Mouse (Mus musculus) kidney, adult 11 months (tissue): ENCODE data around the gene Mfsd1.

ENCODE experiments used
- DNase-seq: peaks from one replicate; pipeline ENCODE4 v3.0.0; 2022

Gene Mfsd1

DNA sequence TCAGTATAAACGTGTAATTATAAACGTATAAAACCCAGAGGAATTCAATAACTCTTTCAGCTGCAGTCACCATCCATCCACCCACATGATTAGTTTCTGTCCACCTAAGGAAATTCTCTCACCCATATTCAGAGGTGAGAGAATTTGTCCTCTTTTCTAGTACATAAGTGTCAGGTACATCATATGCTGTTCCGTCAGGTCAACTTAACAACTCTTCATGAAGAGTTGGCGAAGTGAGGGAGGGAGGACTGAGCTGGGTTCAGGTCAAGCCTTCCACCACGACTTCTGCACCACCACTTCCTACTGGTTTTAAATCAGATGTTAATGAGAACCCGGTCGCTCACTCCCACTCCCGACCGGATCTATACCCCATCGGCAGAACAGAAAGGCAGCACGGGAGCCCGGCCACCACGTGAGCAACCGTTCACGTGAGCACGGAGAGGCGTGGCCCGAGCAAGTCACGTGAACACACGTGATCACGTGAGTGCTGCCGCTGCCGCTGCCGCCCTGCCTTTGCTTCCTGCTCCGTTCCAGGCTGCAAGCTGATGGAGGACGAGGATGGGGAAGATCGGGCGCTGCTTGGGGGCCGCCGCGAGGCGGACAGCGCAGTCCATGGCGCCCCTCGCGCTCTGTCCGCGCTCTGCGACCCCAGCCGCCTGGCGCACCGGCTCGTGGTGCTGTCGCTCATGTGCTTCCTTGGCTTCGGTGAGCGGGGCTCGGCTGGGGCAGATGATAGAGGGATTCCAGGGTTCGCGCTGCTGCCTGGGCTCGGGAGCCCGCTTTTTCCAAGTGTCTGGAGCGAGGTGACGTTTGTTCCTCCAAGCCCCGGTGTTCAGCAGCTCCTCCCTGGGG, at the start of gene Mfsd1:
Mfsd1 (plus strand) TSS at position 469 of the 852 bp plus-strand sequence.
- DNase-seq: peak; percentile 51

DNA sequence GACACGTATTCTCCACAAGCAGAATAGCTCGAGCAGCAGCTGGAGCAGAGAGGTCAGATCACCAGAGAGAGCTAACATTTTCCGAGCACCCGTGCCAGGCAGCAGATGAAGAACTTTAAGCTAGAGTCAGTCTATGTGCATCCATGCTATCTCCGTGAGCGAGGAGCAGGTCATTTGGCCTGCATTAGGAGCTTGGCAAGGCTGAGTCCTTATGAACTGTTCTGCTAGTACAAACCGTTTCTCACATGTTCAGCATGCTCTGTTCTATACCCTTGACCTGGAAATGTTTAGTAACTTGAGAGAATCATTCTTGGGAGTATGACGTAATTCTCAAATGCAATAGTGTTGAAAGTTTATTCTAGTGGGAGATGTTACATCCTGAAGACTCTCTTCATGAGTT, 38.9 kb upstream of the Mfsd1 start:
- DNase-seq: no peak

- peak; percentile 39 for DNase-seq
Measured at GRCm38 (mm10) chr3:67551193-67551592, 31.3 kb upstream of the Mfsd1 start.

GRCm38 (mm10) chr3:67553281-67553680, 29.3 kb upstream of the Mfsd1 start:
- DNase-seq: peak; percentile 11

GRCm38 (mm10) chr3:67553927-67554448, 28.6 kb upstream of the Mfsd1 start:
- no peak for DNase-seq

GRCm38 (mm10) chr3:67555211-67555610, 27.3 kb upstream of the Mfsd1 start:
- DNase-seq: no peak

DNA sequence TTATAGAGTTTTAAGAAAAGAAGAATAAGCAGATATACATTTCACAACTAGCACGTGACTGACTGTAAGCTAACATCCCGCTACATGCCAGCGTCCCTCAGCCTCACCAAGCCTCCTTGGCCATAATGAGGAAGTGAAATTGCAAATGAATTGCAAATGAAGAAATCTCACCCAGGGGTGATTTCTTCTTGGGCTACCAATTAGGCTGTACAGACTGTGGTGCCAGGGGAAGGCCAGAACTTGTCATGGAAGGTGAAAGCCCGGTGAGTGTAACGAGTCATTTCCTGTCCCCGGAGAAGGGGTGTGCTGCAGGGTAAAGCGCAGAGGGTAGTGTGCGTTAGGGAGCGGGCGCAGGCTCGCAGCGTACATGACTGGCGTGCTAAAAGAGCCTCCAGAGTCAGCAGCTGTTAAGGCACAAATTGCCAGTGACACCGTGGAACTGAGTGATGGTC, 25.3 kb upstream of the Mfsd1 start:
- no peak for DNase-seq

DNA sequence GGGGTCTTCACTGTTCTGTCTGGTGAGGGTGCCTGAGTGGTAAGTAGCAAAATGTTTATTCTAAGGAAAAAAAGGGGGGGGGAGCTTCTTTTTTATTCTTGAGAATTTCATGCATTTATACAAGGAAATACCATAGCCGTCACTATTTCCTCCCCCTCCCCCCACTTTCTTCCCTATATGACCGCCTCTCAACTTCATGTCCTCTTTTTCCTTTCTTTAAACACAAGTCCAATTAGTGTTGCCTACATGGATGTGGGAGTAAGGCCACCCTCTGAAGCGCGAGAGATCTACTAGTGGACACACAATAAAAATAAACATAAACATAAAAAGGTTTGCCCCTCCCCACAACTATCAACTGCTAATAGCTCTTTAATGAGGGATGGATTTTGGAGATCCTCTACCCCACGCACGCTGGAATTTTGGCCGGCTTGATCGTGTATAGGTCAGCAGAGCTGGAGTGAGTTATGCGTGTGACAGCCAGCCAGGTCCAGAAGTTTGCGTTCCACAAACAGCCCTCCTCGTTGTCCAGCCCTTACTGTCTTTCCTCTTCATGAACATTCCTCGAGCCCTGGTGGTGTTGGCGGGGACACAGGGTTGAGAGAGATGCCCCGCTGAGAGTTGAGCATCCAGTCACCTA, 24.7 kb upstream of the Mfsd1 start:
- no peak for DNase-seq

- no peak for DNase-seq
Measured at GRCm38 (mm10) chr3:67564731-67565357, 17.7 kb upstream of the Mfsd1 start.

DNA sequence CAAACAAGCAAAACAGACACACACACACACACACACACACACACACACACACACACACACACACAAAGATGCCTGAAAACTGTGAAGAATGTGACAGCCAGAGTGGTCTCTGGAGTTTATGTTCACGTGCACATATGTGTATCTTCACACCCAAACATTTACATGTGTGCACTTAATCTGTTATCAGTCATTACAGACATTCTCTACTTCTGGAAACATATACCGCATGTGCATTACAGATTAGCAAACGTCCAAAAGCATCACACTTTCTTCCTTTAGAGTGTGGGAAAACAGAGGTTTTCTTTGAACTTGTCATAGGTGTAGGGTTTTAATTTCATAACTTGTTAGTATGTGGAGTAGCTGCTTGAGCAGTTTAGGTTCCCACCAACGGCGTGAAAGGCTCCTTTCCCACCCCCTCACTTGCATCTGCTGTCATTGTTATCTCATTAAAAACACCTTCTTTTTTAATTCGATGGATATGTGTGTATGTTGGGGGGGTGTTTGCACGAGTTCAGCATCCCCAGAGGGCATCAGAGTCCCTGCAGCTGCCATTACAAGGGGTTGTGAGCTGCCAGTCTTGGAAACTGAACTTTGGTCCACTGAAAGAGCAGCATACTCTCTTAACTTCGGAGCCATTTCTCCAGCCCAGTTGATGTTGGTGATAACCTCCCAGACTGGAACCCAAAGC, 16.9 kb upstream of the Mfsd1 start:
- DNase-seq: no peak

- peak; percentile 44 for DNase-seq
Measured at GRCm38 (mm10) chr3:67568015-67568618, 14.4 kb upstream of the Mfsd1 start.

GRCm38 (mm10) chr3:67572918-67573317, 9.6 kb upstream of the Mfsd1 start:
- DNase-seq: peak; percentile 17

DNA sequence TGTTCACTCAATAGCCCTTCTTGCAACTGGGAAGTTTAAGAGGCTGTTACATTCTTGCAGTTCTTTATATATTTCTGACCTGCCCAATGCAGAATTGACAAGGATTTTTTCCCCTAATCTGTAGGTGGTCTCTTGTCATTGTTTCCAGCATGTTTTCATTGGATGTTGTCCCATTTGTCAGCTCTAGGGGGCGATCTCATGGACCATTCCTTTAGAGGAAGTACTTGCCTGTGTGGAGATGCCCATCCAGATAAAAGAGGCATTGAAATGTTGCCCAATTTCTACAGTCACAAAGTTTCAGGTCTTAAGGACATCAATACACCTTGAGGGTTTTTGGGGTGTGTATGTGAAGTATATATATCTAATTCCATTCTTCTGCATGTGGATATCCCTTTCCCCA, 9.0 kb upstream of the Mfsd1 start:
- DNase-seq: no peak

GRCm38 (mm10) chr3:67576248-67576647, 6.3 kb upstream of the Mfsd1 start:
- DNase-seq: no peak

DNA sequence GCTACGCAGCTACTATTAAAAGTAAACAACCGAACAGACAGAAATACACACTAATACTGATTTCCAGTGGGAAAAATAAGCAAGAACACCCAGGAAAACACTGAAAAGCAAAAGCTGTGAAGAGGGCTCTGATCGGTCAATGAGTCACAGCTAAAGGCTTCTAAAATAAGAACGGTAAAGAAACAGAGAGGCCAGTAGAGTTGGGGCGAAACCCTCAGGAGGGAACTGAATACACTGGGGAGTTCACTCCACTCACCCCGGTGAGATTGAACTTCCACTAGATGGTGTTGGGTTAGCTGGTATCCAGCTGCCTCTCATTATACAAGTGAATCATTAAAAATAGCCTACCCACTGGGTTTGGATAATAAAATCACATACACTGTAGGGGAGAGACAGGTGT, 5.8 kb upstream of the Mfsd1 start:
- no peak for DNase-seq

DNA sequence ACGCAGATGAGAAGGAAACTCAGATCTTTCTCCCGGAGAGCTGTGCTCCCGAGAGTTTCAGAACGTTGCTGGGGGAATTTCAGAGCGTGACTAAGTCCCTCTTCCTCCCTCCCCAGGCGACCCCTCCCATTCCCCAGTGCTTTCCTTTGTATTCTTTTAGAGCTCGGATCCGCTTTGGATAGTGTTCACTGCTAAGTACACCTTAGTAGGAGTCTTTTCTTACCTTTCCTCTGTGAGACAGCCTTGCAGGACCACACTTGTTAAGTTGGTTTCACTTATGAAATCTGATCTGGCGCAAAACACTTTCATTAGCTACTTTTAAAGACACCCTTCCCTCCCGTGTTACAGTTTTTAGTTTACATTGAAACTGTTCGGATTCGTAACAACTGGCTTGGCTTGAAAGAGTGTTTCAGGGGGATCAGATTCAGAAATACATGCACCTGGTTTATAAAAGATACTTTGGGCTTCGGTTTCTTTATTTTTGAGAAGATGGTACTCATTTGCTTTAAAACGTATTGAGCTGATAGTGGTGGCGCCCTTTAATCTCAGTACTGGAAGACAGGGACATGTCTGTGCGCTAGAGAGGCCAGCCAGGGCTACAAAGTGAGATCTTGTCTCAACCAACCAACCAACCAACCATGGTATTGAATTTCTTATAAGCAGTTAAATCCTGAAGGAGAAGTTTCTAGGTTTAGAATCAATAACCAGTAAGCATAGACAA, 744 bp downstream of the Mfsd1 start:
- no peak for DNase-seq

DNA sequence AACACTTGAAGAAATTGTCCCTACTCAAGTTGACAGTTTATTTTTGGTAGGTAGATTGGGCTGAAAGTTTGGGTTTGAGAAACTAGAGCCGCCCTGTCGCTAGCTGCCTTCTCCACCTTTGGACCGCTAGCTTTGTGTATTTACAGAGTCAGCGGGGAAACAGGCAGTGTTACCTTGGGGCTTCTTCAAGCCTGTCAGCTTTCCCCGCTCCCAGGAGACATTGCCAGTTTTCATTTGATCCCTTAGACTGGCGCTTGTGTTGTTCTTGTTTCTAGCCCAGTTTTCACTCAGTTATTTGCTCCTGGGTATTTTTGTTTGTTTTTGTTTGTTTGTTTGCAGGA, 1.3 kb downstream of the Mfsd1 start:
- peak; percentile 30 for DNase-seq

GRCm38 (mm10) chr3:67586511-67586910, 4.0 kb downstream of the Mfsd1 start:
- no peak for DNase-seq

GRCm38 (mm10) chr3:67587430-67587829, 4.9 kb downstream of the Mfsd1 start:
- DNase-seq: no peak

DNA sequence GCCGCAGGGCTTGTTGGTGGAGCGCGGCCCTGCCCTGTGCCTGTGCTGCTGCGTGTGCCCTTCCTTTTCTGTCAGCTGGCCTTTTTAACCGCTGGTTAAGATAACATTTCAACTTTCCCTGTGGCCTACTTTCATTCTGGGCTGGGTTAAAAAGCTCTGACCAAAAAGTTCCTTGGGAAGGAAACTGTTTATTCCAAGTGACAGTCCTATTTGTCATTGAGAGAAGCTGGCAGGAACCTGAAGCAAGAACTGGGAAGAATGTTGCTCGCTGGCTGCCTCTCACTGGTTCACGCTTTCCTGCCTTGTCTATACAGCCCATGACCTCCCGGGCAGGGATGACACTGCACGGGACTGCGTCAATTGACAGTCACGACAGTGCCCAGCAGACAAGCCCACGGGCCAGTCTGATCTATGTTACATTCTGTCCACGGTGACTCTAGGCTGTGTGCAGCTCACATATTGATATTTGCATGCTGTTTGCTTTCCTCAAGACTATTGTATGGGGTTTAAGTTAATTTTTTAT, 19.1 kb downstream of the Mfsd1 start:
- DNase-seq: no peak

DNA sequence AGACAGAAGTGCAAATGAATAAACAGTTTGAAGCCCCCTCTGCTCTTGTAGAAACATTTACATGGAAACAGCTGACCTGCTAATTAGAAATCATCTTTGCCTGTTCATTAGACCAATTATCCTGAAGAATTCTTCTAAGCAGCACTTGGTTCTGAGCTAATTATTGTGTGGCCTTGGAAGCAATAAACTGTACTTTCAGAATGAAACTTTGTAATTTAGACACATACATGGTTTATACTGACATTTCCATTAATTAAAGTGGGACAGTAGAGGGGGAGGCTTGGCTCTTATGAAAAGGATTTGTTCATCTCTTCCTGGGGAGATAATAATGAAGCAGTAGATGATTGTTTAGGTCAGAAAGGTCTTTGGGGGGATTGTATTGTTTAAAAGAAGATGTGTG, 35.7 kb downstream of the Mfsd1 start:
- DNase-seq: no peak

GRCm38 (mm10) chr3:67624629-67625028, 42.1 kb downstream of the Mfsd1 start:
- DNase-seq: no peak
